Mouse (Mus musculus) frontal cortex, adult (tissue): ENCODE measurements around the gene Uqcc2.

Experiments
- ATAC-seq: cut with Nextera tagmentation; 2 replicates; pipeline ENCODE4 v1.9.2; 2017; ENCODE audit warnings: mild to moderate bottlenecking, moderate library complexity, mixed read lengths; ENCODE audit not compliant: low TSS enrichment

The Uqcc2 gene

GRCm38 (mm10) chr17:27077920-27078319 lies 55.8 kb downstream of the Uqcc2 start:
- no peak for ATAC-seq

GRCm38 (mm10) chr17:27077133-27077532 lies 56.6 kb downstream of the Uqcc2 start:
- no peak for ATAC-seq

GRCm38 (mm10) chr17:27074849-27075745 lies 58.6 kb downstream of the Uqcc2 start:
- no peak for ATAC-seq

- no peak for ATAC-seq
These were observed 59.5 kb downstream of the Uqcc2 start for GRCm38 (mm10) chr17:27074236-27074635.

- ATAC-seq: no peak
These were observed 59.9 kb downstream of the Uqcc2 start for GRCm38 (mm10) chr17:27073778-27074177.

DNA sequence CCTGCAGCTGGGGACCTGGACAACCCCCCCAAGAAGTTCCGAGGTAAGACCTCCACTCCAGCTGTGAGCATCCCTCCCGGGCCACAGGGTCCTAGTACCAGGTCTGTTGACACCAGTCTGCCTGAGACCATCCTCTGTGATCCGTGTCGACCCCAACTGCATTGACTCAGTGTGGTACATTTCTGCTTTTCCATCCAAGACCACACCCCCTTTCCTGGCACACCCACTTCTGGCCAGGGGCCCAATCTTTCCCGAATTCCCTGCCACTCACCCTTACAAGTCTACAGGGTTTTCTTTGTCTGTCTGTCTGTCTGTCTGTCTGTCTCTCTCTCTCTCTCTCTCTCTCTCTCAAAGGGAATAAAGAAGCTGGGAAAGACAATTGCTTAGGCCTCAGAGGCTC lies 60.6 kb downstream of the Uqcc2 start:
- ATAC-seq: no peak
